Mouse (Mus musculus) stomach, embryonic 15.5 days (tissue): Measurements from ENCODE around the gene Cryz. TPM values are rescaled to one million over a fixed set of nuclear protein-coding genes. Genes with fewer than 3 reads are reported as not detected.
A peak's percentile ranks its signal among the peaks of the same experiment; 100 is the strongest.

Experiments
- ATAC-seq: fragments of 200-750 bp; cut with Nextera tagmentation; 2 replicates; pipeline ENCODE4 v1.8.0; 2017; ENCODE audit warnings: low read depth, moderate number of reproducible peaks, moderate TSS enrichment; ENCODE audit not compliant: insufficient read depth, low FRiP score
- H3K27ac ChIP-seq: fragments of 300-500 bp; sonication (generic); 2 replicates; pipeline ENCODE4 v1.5.1; 2015; ENCODE audit warnings: mild to moderate bottlenecking, inconsistent platforms
- H3K27me3 ChIP-seq: fragments of 300-500 bp; sonication (generic); replicated peaks from 2 replicates; pipeline ENCODE4 v1.6.1; 2015; ENCODE audit warnings: inconsistent platforms
- H3K36me3 ChIP-seq: fragments of 300-500 bp; sonication (generic); 2 replicates; pipeline ENCODE4 v1.6.1; 2015; ENCODE audit warnings: inconsistent platforms
- H3K4me1 ChIP-seq: fragments of 300-500 bp; sonication (generic); 2 replicates; pipeline ENCODE4 v1.6.1; 2015; ENCODE audit warnings: inconsistent platforms
- H3K4me2 ChIP-seq: fragments of 300-500 bp; sonication (generic); 2 replicates; pipeline ENCODE4 v1.6.1; 2015; ENCODE audit warnings: mild to moderate bottlenecking, inconsistent platforms
- H3K4me3 ChIP-seq: fragments of 300-500 bp; sonication (generic); replicated peaks from 2 replicates; pipeline ENCODE4 v1.5.1; 2015; ENCODE audit warnings: inconsistent platforms
- H3K9ac ChIP-seq: fragments of 300-500 bp; sonication (generic); 2 replicates; pipeline ENCODE4 v1.6.1; 2015; ENCODE audit warnings: inconsistent platforms
- H3K9me3 ChIP-seq: fragments of 300-500 bp; sonication (generic); 2 replicates; pipeline ENCODE4 v1.6.1; 2016; ENCODE audit warnings: inconsistent platforms
- WGBS: fragments of 180-500 bp; shearing (Covaris S2); methylation state at CpG from one replicate; pipeline ENCODE4 v1.1.7; 2015; 5-methylcytosine and 5-hydroxymethylcytosine counted together
- polyA plus RNA-seq: library from polyadenylated mRNA; unstranded; fragments of >200 nt; fragmentation: Nextera tagmentation; extraction: Ambion mirVana; gene quantifications from 2 replicates; pipeline ENCODE4 v1.2.1, GENCODE M21; 2015

Cryz gene
- polyA plus RNA-seq, 1 experiment from 2014 or later: 15.8 TPM

- H3K4me3 ChIP-seq: no peak overlapping the region
These were observed 56.9 kb downstream of the Cryz start for GRCm38 (mm10) chr3:154653454-154653853.

GRCm38 (mm10) chr3:154654284-154654683 lies 57.8 kb downstream of the Cryz start:
- H3K9ac ChIP-seq: no peak overlapping the region
- H3K4me2 ChIP-seq: no peak overlapping the region
- no peaks in the 10 kb centered on the region for H3K9me3 ChIP-seq
- H3K27ac ChIP-seq: no peak overlapping the region
- WGBS: 38% methylated on average over 6 of the region's 6 CpGs
- H3K4me1 ChIP-seq: no peaks in the 10 kb centered on the region
- H3K36me3 ChIP-seq: no peaks in the 10 kb centered on the region
- no peak overlapping the region for H3K4me3 ChIP-seq
- H3K27me3 ChIP-seq: 0 out of 2 replicates have a peak, but pooled peaks cover 2% of the 10 kb centered on the region
- ATAC-seq: no peak

More at GRCm38 (mm10) chr3:154653454-154653853, 56.9 kb downstream of the Cryz start:
- no peaks in the 10 kb centered on the region for H3K4me1 ChIP-seq
- no peaks in the 10 kb centered on the region for H3K36me3 ChIP-seq
- WGBS: 60% methylated on average over 5 of the region's 5 CpGs
- H3K9me3 ChIP-seq: no peaks in the 10 kb centered on the region
- H3K4me2 ChIP-seq: no peak overlapping the region
- ATAC-seq: no peak
- H3K27me3 ChIP-seq: 0 out of 2 replicates have a peak, but pooled peaks cover 2% of the 10 kb centered on the region
- H3K9ac ChIP-seq: no peak overlapping the region
- H3K27ac ChIP-seq: no peak overlapping the region

- Histone ChIP-seq H3K4me3 (no peak overlapping the region), H3K9me3 (no peaks in the 10 kb centered on the region), H3K4me1 (no peaks in the 10 kb centered on the region), H3K9ac (no peak overlapping the region), H3K27me3 (0 out of 2 replicates have a peak, but pooled peaks cover 2% of the 10 kb centered on the region), H3K36me3 (no peaks in the 10 kb centered on the region), H3K27ac (no peak overlapping the region), H3K4me2 (no peak overlapping the region)
- WGBS: 70% methylated on average over 12 of the region's 12 CpGs
- no peak for ATAC-seq
These were observed 58.4 kb downstream of the Cryz start for GRCm38 (mm10) chr3:154654901-154655300.

GRCm38 (mm10) chr3:154655711-154656110 lies 59.2 kb downstream of the Cryz start:
- no peaks in the 10 kb centered on the region for H3K9me3 ChIP-seq
- no peak overlapping the region for H3K9ac ChIP-seq
- 80% methylated on average over 5 of the region's 5 CpGs for WGBS
- H3K27me3 ChIP-seq: 0 out of 2 replicates have a peak, but pooled peaks cover 2% of the 10 kb centered on the region
- H3K27ac ChIP-seq: no peak overlapping the region
- no peak for ATAC-seq
- H3K36me3 ChIP-seq: no peaks in the 10 kb centered on the region
- no peaks in the 10 kb centered on the region for H3K4me1 ChIP-seq
- no peak overlapping the region for H3K4me3 ChIP-seq
- H3K4me2 ChIP-seq: no peak overlapping the region

GRCm38 (mm10) chr3:154663545-154663944 lies 67.0 kb downstream of the Cryz start, which contains the start of gene Erich3:
Gene Erich3, plus strand, starts transcription at chr3:154663859.
- H3K9me3 ChIP-seq: no peaks in the 10 kb centered on the region
- WGBS: 50% methylated on average over 5 of the region's 7 CpGs
- peaks cover 17% of the 10 kb centered on the region for H3K27me3 ChIP-seq
- H3K4me2 ChIP-seq: peak within 1 kb of the TSS; percentile 55
- no peak for ATAC-seq
- peak within 1 kb of the TSS; percentile 31 for H3K4me3 ChIP-seq
- no peaks in the 10 kb centered on the region for H3K36me3 ChIP-seq
- no peak within 1 kb of the TSS for H3K9ac ChIP-seq
- 0 out of 2 replicates have a peak, but pooled peaks cover 4% of the 10 kb centered on the region for H3K4me1 ChIP-seq
- H3K27ac ChIP-seq: no peak within 1 kb of the TSS

GRCm38 (mm10) chr3:154663976-154664581 lies 67.6 kb downstream of the Cryz start:
- H3K27me3 ChIP-seq: peaks cover 17% of the 10 kb centered on the region
- H3K9me3 ChIP-seq: no peaks in the 10 kb centered on the region

GRCm38 (mm10) chr3:154664636-154665035 lies 68.1 kb downstream of the Cryz start:
- H3K9me3 ChIP-seq: no peaks in the 10 kb centered on the region
- 0 out of 2 replicates have a peak, but pooled peaks cover 4% of the 10 kb centered on the region for H3K4me1 ChIP-seq
- peak overlapping the region; percentile 31; the same call in 1 of the 2 replicates for H3K4me3 ChIP-seq
- ATAC-seq: no peak
- 32% methylated on average over 4 of the region's 4 CpGs for WGBS
- no peak overlapping the region for H3K9ac ChIP-seq
- H3K27ac ChIP-seq: no peak overlapping the region
- no peaks in the 10 kb centered on the region for H3K36me3 ChIP-seq
- H3K27me3 ChIP-seq: peaks cover 17% of the 10 kb centered on the region
- H3K4me2 ChIP-seq: peak overlapping the region; percentile 55; the same call in 1 of the 2 replicates

More at GRCm38 (mm10) chr3:154663976-154664581, 67.6 kb downstream of the Cryz start:
- Histone ChIP-seq H3K36me3 (no peaks in the 10 kb centered on the region), H3K4me1 (0 out of 2 replicates have a peak, but pooled peaks cover 4% of the 10 kb centered on the region), H3K4me3 (peak overlapping the region; percentile 31), H3K9ac (no peak overlapping the region), H3K27ac (no peak overlapping the region), H3K4me2 (peak overlapping the region; percentile 55)
- peak; percentile 70 for ATAC-seq
- WGBS: 3% methylated on average over 24 of the region's 27 CpGs

GRCm38 (mm10) chr3:154668485-154668884 lies 72.0 kb downstream of the Cryz start:
- 0 out of 2 replicates have a peak, but pooled peaks cover 4% of the 10 kb centered on the region for H3K4me1 ChIP-seq
- H3K27ac ChIP-seq: no peak overlapping the region
- 70% methylated on average over 3 of the region's 3 CpGs for WGBS
- no peak overlapping the region for H3K9ac ChIP-seq
- ATAC-seq: no peak
- no peak overlapping the region for H3K4me3 ChIP-seq
- H3K4me2 ChIP-seq: no peak overlapping the region
- no peaks in the 10 kb centered on the region for H3K36me3 ChIP-seq
- H3K27me3 ChIP-seq: peaks cover 11% of the 10 kb centered on the region
- H3K9me3 ChIP-seq: no peaks in the 10 kb centered on the region

- Histone ChIP-seq H3K36me3 (no peaks in the 10 kb centered on the region), H3K9me3 (no peaks in the 10 kb centered on the region), H3K9ac (no peak overlapping the region), H3K4me3 (no peak overlapping the region), H3K4me1 (no peaks in the 10 kb centered on the region), H3K27ac (no peak overlapping the region), H3K4me2 (no peak overlapping the region), H3K27me3 (no peaks in the 10 kb centered on the region)
- ATAC-seq: no peak
- 77% methylated on average over 6 of the region's 6 CpGs for WGBS
These were observed 74.1 kb downstream of the Cryz start for GRCm38 (mm10) chr3:154670584-154670983.

- Histone ChIP-seq H3K27ac (no peak overlapping the region), H3K9me3 (no peaks in the 10 kb centered on the region), H3K4me3 (no peak overlapping the region), H3K36me3 (no peaks in the 10 kb centered on the region), H3K4me2 (no peak overlapping the region), H3K9ac (no peak overlapping the region), H3K27me3 (no peaks in the 10 kb centered on the region), H3K4me1 (no peaks in the 10 kb centered on the region)
- no peak for ATAC-seq
- WGBS: 60% methylated on average over 5 of the region's 5 CpGs
These were observed 74.5 kb downstream of the Cryz start for GRCm38 (mm10) chr3:154671013-154671412.
